Mouse (Mus musculus): ENCODE measurements around the gene Ptprr.

DNA sequence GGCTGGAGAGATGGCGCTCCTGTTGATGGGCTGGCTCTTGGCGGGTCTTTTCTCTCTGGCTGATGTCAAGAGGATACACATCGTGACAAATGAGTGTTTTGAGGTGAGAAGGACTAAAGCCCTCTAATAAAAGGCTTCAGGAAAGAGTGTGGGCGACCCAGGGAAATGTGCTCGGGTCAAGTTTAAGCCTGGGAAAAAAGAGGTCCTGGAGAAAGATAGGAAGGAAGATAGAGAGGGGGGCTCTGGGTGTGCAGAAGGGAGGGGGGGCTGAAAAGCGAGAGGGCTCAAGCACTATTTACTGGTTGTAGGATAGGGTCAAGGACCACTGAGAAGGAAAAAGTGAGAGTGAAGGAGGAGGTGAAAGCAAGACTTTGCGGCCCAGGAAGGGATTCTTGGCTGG lies 282.8 kb downstream of the Ptprr start:
- TF ChIP-seq POLR2A (IDR thresholded peaks at IDR 0.05; ENCODE audit: control insufficient read depth, extremely low read depth, insufficient read depth, low read length, poor library complexity) (no peak), CTCF (IDR thresholded peaks at IDR 0.05; ENCODE audit: borderline replicate concordance, control insufficient read depth, extremely low read depth, insufficient read depth, low read length, poor library complexity) (no peak)

Measured in thymus, adult 2 months (tissue).